Mouse (Mus musculus): ENCODE data around the gene Noxo1. TPM values are rescaled to one million over a fixed set of nuclear protein-coding genes. Genes with fewer than 3 reads are reported as not detected.

Gene Noxo1
- polyA plus RNA-seq, 1 experiment from 2014 or later: 2.3 TPM

GRCm38 (mm10) chr17:24687599-24687998 is 8.4 kb upstream of the Noxo1 start:
- Histone ChIP-seq H3K4me3 (peak overlapping the region; percentile 46), H3K36me3 (peaks cover 9% of the 10 kb centered on the region), H3K4me1 (peaks cover 26% of the 10 kb centered on the region), H3K9me3 (replicated peaks) (no peaks in the 10 kb centered on the region), H3K27me3 (ENCODE audit: low read depth, poor library complexity, severe bottlenecking) (peaks cover 64% of the 10 kb centered on the region), H3K27ac (no peak overlapping the region)
- no peak for DNase-seq (ENCODE audit: low spot score)
- WGBS: 20% methylated on average over 23 of the region's 23 CpGs

GRCm38 (mm10) chr17:24689251-24690081 is 6.6 kb upstream of the Noxo1 start, which contains the start of gene Syngr3:
Gene Syngr3, minus strand, starts transcription at chr17:24689955.
- Histone ChIP-seq H3K36me3 (peaks cover 22% of the 10 kb centered on the region), H3K9me3 (replicated peaks) (no peaks in the 10 kb centered on the region), H3K27me3 (ENCODE audit: low read depth, poor library complexity, severe bottlenecking) (peaks cover 64% of the 10 kb centered on the region), H3K4me1 (peaks cover 31% of the 10 kb centered on the region), H3K27ac (peak within 1 kb of the TSS; percentile 73; the same call in 1 of the 2 replicates), H3K4me3 (peak within 1 kb of the TSS; percentile 81)
- DNase-seq (ENCODE audit: low spot score): peak; percentile 59
- 1% methylated on average over 54 of the region's 55 CpGs for WGBS

GRCm38 (mm10) chr17:24692385-24692784 is 3.6 kb upstream of the Noxo1 start:
- H3K4me1 ChIP-seq: peaks cover 39% of the 10 kb centered on the region
- 92% methylated on average over 5 of the region's 5 CpGs for WGBS
- DNase-seq (ENCODE audit: low spot score): no peak
- H3K9me3 ChIP-seq (replicated peaks): no peaks in the 10 kb centered on the region
- H3K4me3 ChIP-seq: no peak overlapping the region
- H3K27ac ChIP-seq: no peak overlapping the region
- peaks cover 51% of the 10 kb centered on the region for H3K27me3 ChIP-seq (ENCODE audit: low read depth, poor library complexity, severe bottlenecking)
- H3K36me3 ChIP-seq: peaks cover 22% of the 10 kb centered on the region

- Histone ChIP-seq H3K36me3 (peaks cover 38% of the 10 kb centered on the region), H3K27me3 (ENCODE audit: low read depth, poor library complexity, severe bottlenecking) (peaks cover 25% of the 10 kb centered on the region), H3K27ac (peak overlapping the region; percentile 93), H3K4me1 (peaks cover 29% of the 10 kb centered on the region), H3K9me3 (replicated peaks) (no peaks in the 10 kb centered on the region), H3K4me3 (peak overlapping the region; percentile 85)
- DNase-seq (ENCODE audit: low spot score): no peak
- WGBS: 7% methylated on average over 50 of the region's 51 CpGs
These were observed 566 bp upstream of the Noxo1 start for GRCm38 (mm10) chr17:24695326-24696010.

GRCm38 (mm10) chr17:24697985-24698384 is 2.0 kb downstream of the Noxo1 start:
- DNase-seq (ENCODE audit: low spot score): no peak
- H3K4me3 ChIP-seq: no peak overlapping the region
- H3K4me1 ChIP-seq: peaks cover 29% of the 10 kb centered on the region
- H3K36me3 ChIP-seq: peaks cover 52% of the 10 kb centered on the region
- no peak overlapping the region for H3K27ac ChIP-seq
- H3K9me3 ChIP-seq (replicated peaks): no peaks in the 10 kb centered on the region
- 0 out of 2 replicates have a peak, but pooled peaks cover 5% of the 10 kb centered on the region for H3K27me3 ChIP-seq (ENCODE audit: low read depth, poor library complexity, severe bottlenecking)
- 29% methylated on average over 5 of the region's 5 CpGs for WGBS

- no peak for DNase-seq (ENCODE audit: low spot score)
- WGBS: 70% methylated on average over 9 of the region's 9 CpGs
These were observed 2.7 kb downstream of the Noxo1 start for GRCm38 (mm10) chr17:24698715-24699114.

GRCm38 (mm10) chr17:24699473-24699872 is 3.4 kb downstream of the Noxo1 start:
- Histone ChIP-seq H3K9me3 (replicated peaks) (no peaks in the 10 kb centered on the region), H3K4me3 (no peak overlapping the region), H3K4me1 (peaks cover 24% of the 10 kb centered on the region), H3K27me3 (ENCODE audit: low read depth, poor library complexity, severe bottlenecking) (0 out of 2 replicates have a peak, but pooled peaks cover 5% of the 10 kb centered on the region), H3K36me3 (peaks cover 55% of the 10 kb centered on the region), H3K27ac (no peak overlapping the region)
- no peak for DNase-seq (ENCODE audit: low spot score)
- 77% methylated on average over 2 of the region's 2 CpGs for WGBS

More at GRCm38 (mm10) chr17:24698715-24699114, 2.7 kb downstream of the Noxo1 start:
- Histone ChIP-seq H3K27ac (no peak overlapping the region), H3K4me3 (no peak overlapping the region), H3K4me1 (peaks cover 29% of the 10 kb centered on the region), H3K27me3 (ENCODE audit: low read depth, poor library complexity, severe bottlenecking) (0 out of 2 replicates have a peak, but pooled peaks cover 5% of the 10 kb centered on the region), H3K36me3 (peaks cover 53% of the 10 kb centered on the region), H3K9me3 (replicated peaks) (no peaks in the 10 kb centered on the region)

GRCm38 (mm10) chr17:24701251-24701650 is 5.2 kb downstream of the Noxo1 start:
- no peaks in the 10 kb centered on the region for H3K9me3 ChIP-seq (replicated peaks)
- H3K27me3 ChIP-seq (ENCODE audit: low read depth, poor library complexity, severe bottlenecking): 0 out of 2 replicates have a peak, but pooled peaks cover 5% of the 10 kb centered on the region
- H3K27ac ChIP-seq: no peak overlapping the region
- no peak for DNase-seq (ENCODE audit: low spot score)
- 93% methylated on average over 9 of the region's 9 CpGs for WGBS
- peaks cover 71% of the 10 kb centered on the region for H3K36me3 ChIP-seq
- peaks cover 21% of the 10 kb centered on the region for H3K4me1 ChIP-seq
- H3K4me3 ChIP-seq: no peak overlapping the region

GRCm38 (mm10) chr17:24705821-24706220 is 9.8 kb downstream of the Noxo1 start:
- no peaks in the 10 kb centered on the region for H3K9me3 ChIP-seq (replicated peaks)
- H3K4me3 ChIP-seq: peak overlapping the region; percentile 77
- WGBS: 94% methylated on average over 3 of the region's 3 CpGs
- H3K36me3 ChIP-seq: peaks cover 51% of the 10 kb centered on the region
- no peak overlapping the region for H3K27ac ChIP-seq
- H3K4me1 ChIP-seq: peaks cover 18% of the 10 kb centered on the region
- DNase-seq (ENCODE audit: low spot score): no peak
- no peaks in the 10 kb centered on the region for H3K27me3 ChIP-seq (ENCODE audit: low read depth, poor library complexity, severe bottlenecking)

GRCm38 (mm10) chr17:24706982-24707800 is 11.2 kb downstream of the Noxo1 start, which contains the start of gene Tbl3:
Gene Tbl3, minus strand, starts transcription at chr17:24707660.
- Histone ChIP-seq H3K27me3 (ENCODE audit: low read depth, poor library complexity, severe bottlenecking) (no peaks in the 10 kb centered on the region), H3K4me1 (peaks cover 18% of the 10 kb centered on the region), H3K9me3 (replicated peaks) (no peaks in the 10 kb centered on the region), H3K36me3 (peaks cover 38% of the 10 kb centered on the region), H3K4me3 (peak within 1 kb of the TSS; percentile 77), H3K27ac (peak within 1 kb of the TSS; percentile 85)
- DNase-seq (ENCODE audit: low spot score): peak; percentile 98
- 6% methylated on average over 32 of the region's 32 CpGs for whole genome bisulfite sequencing

GRCm38 (mm10) chr17:24707801-24708425 is 11.9 kb downstream of the Noxo1 start:
- no peak for DNase-seq (ENCODE audit: low spot score)
- peak overlapping the region; percentile 77 for H3K4me3 ChIP-seq
- H3K4me1 ChIP-seq: peaks cover 18% of the 10 kb centered on the region
- WGBS: 7% methylated on average over 24 of the region's 24 CpGs
- no peaks in the 10 kb centered on the region for H3K27me3 ChIP-seq (ENCODE audit: low read depth, poor library complexity, severe bottlenecking)
- H3K9me3 ChIP-seq (replicated peaks): no peaks in the 10 kb centered on the region
- H3K27ac ChIP-seq: peak overlapping the region; percentile 85; the same call in 1 of the 2 replicates
- peaks cover 31% of the 10 kb centered on the region for H3K36me3 ChIP-seq

- Histone ChIP-seq H3K4me1 (peaks cover 18% of the 10 kb centered on the region), H3K36me3 (peaks cover 25% of the 10 kb centered on the region), H3K9me3 (replicated peaks) (no peaks in the 10 kb centered on the region), H3K27ac (no peak overlapping the region), H3K4me3 (no peak overlapping the region), H3K27me3 (ENCODE audit: low read depth, poor library complexity, severe bottlenecking) (no peaks in the 10 kb centered on the region)
- DNase-seq (ENCODE audit: low spot score): no peak
- WGBS: 40% methylated on average over 2 of the region's 2 CpGs
These were observed 12.6 kb downstream of the Noxo1 start for GRCm38 (mm10) chr17:24708646-24709045.
